Mouse (Mus musculus) kidney, postnatal 4 days (tissue): ENCODE measurements at regions not wholly inside any gene's neighbourhood (a gene's known extent, or its start where the extent isn't known, plus 50 kb on each side); places are given as distances from the start of the nearest gene placed in this dataset.

Experiments
- DNase-seq, 2 experiments: peaks; one replicate each; pipeline ENCODE4 v3.0.0; 2021; ENCODE audit warnings: mixed read lengths in 2 of 2

DNA sequence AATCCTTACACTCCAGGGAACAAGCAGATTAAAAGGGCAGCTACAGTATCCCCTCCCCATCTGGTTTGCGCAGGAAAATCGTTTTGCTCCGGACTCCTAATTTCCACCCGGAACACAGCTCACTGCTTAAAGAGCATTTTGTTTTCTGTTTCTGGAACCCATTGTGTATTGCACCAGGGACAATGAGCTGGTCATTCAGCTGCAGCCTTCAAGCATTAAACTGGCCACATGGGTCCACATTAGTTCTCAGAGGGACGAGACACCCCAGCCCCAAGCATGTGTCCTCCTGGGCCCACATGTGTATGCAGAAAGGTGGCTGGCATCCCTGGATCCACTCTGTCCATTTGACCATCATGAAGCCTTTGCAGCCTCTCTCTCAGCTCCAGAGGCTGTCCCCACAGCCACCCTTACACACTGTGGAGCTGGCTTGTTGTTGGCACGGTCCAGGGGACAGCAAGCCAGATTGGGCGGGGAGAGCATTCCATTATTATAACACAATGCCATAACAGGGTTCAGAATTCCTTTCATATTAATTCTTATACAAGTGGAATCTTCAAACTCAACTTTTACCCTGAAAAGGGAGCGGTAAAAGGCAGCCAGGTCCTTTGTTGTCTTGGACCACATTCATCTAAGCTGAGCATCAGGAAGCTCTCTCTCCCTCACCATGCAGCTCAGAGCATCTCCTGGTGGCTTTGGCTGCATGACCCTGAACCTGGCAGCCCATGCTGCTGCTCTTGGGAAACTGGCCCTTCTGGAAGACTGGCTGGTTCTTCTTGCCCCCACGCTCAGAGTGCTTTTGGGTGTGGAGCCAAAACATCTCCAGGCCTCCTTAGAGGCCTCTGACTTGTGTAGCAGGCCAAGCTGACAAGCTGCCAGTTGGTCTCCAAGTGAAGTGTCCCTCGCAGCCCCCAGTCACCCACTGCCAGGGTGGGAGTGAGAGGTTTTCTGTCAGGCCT lies 373.4 kb downstream of the Foxo1 start:
- DNase-seq: peak in 1 of 2 experiments; percentile 21

DNA sequence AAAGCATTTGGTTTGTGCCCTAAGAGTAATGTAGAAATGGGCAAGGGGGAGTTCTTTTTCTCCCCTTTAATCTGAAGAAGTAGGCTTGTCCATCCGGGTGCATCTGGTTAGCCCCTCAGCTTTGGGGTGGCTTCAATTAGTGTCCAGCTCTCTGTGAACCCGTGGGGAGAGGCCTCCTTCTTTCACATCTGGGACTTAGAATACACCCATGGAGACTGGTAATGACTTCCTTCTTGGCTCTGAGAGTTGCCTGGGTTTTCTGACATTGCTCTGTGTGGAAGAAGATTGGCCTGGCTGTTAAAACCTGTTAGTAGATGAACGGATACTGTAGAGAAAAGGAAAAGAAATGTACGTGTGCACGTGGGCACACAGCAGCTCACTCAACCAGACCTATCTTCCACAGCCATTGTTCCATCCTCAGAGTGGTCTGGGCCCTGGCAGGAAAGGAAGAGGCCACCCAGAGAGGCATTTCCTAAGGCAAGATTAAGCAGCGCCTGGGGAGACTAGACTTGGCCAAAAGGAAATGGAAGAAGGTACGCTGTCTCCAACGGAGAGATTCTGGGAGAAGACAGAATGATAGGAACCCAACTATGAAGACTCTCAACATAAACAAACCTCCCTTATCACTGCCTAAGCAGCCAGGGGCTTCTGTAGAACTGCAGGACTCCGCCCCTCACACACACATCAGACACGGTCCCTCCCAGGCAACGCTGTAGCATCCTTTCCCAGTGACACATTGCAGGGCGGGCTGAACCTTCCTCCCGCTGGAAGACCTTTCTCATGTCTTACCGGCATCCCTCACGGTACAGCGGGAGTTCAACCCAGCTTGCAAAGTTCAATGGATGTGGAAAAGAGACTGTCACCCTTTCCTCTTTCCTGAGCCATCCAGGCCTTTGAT lies 372.4 kb downstream of the Foxo1 start:
- peak in 1 of 2 experiments; percentile 21 for DNase-seq

DNA sequence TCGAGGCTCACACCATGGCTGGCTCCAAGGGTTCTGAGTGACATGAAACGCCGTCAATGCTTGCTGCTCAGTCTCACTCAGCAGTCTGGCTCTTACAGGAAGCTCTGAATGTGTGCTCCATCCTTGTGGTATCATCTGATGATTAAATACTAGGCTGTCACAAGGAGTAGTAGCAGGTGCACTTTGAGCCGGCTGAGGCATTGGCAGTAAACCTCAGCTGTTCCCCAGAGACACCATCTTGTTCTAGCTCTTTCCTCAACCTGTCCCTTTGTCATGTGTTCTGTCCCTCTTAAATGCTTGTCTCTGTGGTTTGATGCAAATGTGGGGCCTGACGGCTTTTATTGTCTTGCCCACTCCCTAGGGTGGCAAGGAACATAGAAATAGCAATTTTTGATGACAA lies 370.7 kb downstream of the Foxo1 start:
- DNase-seq: no peak

DNA sequence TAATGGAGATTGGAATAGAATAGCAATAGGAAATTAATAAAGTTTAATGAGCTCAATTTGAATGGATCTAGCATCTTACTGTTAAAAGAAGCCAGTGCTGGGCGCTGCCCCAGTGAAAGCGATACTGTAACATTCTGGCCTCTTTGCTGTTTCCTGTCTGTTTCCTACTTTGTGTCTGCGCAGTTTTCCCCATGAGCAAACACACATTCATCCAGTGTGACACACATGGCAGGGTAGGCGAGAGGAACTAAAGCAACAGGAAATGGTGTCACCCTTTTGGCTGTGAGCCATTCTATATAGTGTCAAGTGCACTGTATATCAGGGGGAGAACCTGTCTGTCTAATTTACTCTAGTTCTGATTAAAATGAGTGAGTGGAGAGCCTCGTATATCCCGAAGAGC lies 366.2 kb downstream of the Foxo1 start:
- DNase-seq: peak; percentile 18 to 40

DNA sequence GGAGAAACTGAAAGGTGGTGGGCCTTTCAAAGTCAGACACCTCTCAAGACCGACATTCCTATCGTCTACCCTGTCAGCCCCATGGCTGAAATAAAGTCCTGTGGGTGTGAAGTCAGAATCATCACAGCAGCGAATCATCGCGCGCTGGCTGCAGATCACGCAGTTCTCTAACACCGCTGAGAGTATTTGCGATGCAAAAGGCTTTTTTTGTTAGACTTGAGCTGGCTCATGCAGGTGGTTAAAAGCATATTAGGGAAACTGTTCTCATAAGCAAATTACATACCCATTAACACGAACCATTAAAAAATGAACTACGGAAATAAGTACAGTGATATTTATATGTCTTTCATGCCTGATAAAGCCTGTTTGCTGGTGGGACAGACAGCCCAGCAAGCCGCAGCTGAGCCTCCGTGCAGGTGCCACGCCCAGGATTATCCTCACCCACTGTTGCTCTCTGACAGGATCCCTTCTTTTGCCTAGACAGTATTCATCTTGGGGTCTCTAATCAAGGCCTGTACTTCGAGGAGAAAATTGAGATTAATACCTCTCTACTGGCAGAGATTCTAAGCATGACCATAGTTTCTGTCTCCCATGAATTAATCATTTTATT lies 365.5 kb downstream of the Foxo1 start:
- no peak for DNase-seq

DNA sequence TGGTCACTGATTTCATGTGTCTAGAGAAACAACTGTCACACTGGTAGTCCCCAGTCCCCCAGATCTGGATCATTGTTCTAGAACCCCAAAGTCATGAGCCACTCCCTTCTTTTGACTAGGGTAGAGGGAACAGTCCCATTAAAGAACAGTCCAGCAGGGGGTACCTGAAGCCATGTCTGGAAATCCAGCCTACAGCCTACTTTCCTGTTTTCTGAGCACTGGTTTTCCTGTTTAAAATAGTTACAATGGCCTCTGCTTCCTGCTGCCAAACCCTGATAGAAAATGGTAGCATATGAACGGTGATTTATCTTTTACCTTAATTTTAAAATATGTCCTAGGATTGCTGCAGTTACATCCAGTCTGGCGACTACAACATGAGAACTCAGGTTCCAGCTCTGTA lies 364.5 kb downstream of the Foxo1 start:
- no peak for DNase-seq

- DNase-seq: no peak
These were observed 362.1 kb downstream of the Foxo1 start for GRCm38 (mm10) chr3:52630209-52630608.

GRCm38 (mm10) chr3:52625125-52625524 lies 357.0 kb downstream of the Foxo1 start:
- no peak for DNase-seq

DNA sequence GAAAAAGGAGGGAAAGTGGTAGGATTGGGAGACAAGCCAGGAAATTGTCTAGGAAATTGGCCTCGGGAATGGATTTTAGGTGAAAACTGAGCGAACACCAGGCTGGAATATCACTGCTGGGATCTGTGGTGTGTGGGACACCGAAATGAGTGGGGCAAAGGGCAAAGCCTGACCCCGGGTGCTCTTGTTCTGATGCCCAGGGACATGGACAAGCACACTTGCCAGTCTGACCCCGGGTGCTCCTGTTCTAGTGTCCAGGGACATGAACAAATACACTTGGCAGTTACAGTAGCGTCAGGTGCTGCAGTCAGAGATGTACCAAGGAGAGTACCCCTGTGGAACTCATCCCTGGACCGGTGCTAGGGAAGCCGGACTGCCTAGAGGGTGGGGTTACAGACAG lies 354.4 kb downstream of the Foxo1 start:
- no peak for DNase-seq

DNA sequence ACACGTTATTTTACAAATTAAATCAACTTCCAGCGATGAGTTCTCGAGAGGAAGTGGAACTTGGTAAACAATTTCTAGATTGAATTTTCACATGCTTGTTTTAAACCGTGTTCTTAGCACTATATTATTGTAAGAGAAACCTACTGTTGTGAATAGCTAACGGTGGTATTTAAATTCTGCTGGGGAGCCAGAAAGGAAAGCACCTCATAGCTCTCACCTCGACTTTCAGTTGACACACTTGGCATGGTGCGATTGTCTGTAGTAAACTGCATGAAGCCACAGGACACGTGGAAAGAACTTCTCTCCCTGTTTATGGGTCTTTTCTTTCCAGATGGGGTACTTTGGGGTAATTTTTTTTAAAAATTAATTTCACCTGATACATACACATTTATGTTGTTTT lies 353.8 kb downstream of the Foxo1 start:
- DNase-seq: no peak

DNA sequence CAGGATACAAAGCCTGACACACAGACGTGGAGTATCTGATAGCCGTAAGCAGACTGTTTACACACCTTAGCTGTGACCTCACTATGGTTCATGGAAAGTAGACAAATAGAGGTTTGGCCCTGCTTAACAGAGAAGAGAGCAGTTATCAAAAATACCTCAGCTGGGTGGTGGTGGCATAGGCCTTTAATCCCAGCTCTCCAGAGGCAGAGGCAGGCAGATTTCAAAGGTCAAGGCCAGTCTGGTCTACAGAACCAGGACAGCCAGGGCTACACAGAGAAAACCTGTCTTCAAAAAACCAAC lies 350.7 kb downstream of the Foxo1 start:
- no peak for DNase-seq

- no peak for DNase-seq
These were observed 350.2 kb downstream of the Foxo1 start for GRCm38 (mm10) chr3:52618212-52618924.

- no peak for DNase-seq
These were observed 349.4 kb downstream of the Foxo1 start for GRCm38 (mm10) chr3:52617413-52618149.

- no peak for DNase-seq
These were observed 343.7 kb downstream of the Foxo1 start for GRCm38 (mm10) chr3:52611881-52612280.

GRCm38 (mm10) chr3:52610466-52610865 lies 342.3 kb downstream of the Foxo1 start:
- DNase-seq: no peak

GRCm38 (mm10) chr3:52608086-52608426 lies 339.9 kb downstream of the Foxo1 start:
- no peak for DNase-seq

- DNase-seq: no peak
These were observed 339.4 kb downstream of the Foxo1 start for GRCm38 (mm10) chr3:52607379-52608085.

- peak in 1 of 2 experiments; percentile 8 for DNase-seq
These were observed 337.2 kb downstream of the Foxo1 start for GRCm38 (mm10) chr3:52605261-52605771.

DNA sequence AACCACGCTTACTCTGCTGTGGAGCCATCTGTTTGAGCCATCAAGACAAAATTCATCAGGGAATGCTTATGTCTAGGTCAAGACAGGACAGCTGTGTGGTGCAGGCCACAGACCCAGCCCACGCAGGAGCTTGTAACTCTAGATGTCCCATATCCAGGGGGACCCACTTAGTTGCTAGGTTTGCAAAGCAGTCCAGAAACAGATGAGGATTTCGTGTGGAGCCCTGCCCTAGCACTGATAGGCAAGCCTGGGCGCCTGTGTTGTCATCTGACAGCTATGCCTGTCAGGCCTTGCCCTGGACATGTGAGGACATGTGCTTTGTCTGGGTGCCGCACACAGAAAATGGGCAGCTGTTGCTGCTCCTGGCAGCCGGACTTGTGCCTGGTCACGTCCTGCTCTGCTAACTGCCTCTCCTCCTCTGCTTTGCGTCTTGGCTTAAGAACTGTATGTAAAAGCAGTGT lies 335.1 kb downstream of the Foxo1 start:
- peak; percentile 10 to 21 for DNase-seq

DNA sequence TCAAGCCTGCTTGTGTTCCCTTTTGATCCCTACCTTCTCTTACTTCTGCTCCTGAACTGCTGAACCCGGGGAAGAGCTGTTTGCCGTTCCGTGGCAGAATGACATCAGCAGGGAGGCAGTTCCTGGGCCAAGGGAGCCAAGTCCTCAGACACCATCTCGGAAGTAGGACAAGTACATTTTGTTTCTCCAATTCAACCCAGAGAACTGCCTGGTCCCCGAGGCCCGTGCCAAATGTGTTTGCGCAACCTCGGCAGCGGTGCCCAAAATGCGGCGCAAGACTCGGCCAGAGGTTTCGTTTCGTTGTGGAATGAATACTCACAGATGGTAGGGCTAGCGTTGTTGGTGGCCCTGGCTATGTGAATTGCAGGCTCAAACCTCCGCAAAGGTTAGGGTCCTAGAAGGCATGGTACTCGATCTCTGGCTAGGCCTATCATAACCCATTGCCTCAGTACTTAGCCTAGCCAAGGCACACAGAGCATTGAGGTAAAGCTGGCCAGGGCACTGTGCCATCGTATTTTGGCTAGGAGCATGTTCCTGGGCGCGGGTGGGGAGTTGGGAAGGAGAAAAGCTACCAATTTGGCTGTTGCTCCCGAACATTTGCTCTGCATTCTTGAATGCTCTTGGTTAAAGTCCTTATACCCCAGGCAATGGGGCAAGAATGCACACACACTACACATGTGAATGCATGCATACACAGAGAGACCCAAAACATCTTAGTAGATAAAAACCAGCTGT lies 333.0 kb downstream of the Foxo1 start:
- no peak for DNase-seq
